Mouse (Mus musculus) liver, embryonic 14.5 days (tissue): ENCODE measurements at regions not wholly inside any gene's neighbourhood (a gene's known extent, or its start where the extent isn't known, plus 50 kb on each side); places are given as distances from the start of the nearest gene placed in this dataset.

ENCODE experiments used
- ATAC-seq: fragments of 200-750 bp; cut with Nextera tagmentation; 2 replicates; pipeline ENCODE4 v1.8.0; 2017; ENCODE audit warnings: moderate number of reproducible peaks, mild to moderate bottlenecking, moderate library complexity; ENCODE audit not compliant: insufficient read depth
- DNase-seq, 3 experiments: peaks; one replicate each; pipeline ENCODE4 v3.0.0-alpha.2; 2012 to 2013; ENCODE audit warnings: low read depth in 3 of 3, low spot score in 3 of 3
- H3K27ac ChIP-seq: fragments of 300-500 bp; sonication (generic); 2 replicates; pipeline ENCODE4 v1.5.1; 2014; ENCODE audit warnings: moderate library complexity, mild to moderate bottlenecking, control low read depth, inconsistent platforms
- H3K27me3 ChIP-seq: fragments of 300-500 bp; sonication (generic); 2 replicates; pipeline ENCODE4 v1.6.1; 2014; ENCODE audit warnings: mild to moderate bottlenecking, low read length, moderate library complexity; ENCODE audit not compliant: control insufficient read depth, insufficient read depth
- H3K36me3 ChIP-seq: fragments of 300-500 bp; sonication (generic); replicated peaks from 2 replicates; pipeline ENCODE4 v1.6.1; 2014; ENCODE audit warnings: low read depth; ENCODE audit not compliant: control insufficient read depth, insufficient read depth
- H3K4me1 ChIP-seq, 2 experiments: fragments of 200-500 bp in 1 of 2; fragments of 300-500 bp in 1 of 2; sonication (generic) in 1 of 2; replicated peaks; 2 replicates each; pipeline ENCODE4 v1.6.1; 2012 to 2014; ENCODE audit warnings: antibody characterized with exemption in 1 of 2, inconsistent platforms in 1 of 2, low read length in 1 of 2; ENCODE audit not compliant: control insufficient read depth in 2 of 2, insufficient read depth in 2 of 2
- H3K4me2 ChIP-seq: fragments of 300-500 bp; sonication (generic); 2 replicates; pipeline ENCODE4 v1.6.1; 2014; ENCODE audit warnings: low read depth, mild to moderate bottlenecking, control low read depth, moderate library complexity
- H3K4me3 ChIP-seq, 2 experiments: fragments of 200-500 bp in 1 of 2; fragments of 300-500 bp in 1 of 2; sonication (generic) in 1 of 2; 2 replicates each; pipeline ENCODE4 v1.5.1; 2012 to 2014; ENCODE audit warnings: low read depth in 2 of 2, low read length in 2 of 2, mild to moderate bottlenecking in 2 of 2, control low read depth in 1 of 2, inconsistent platforms in 1 of 2, moderate library complexity in 1 of 2; ENCODE audit not compliant: insufficient read depth in 1 of 2
- H3K9ac ChIP-seq: fragments of 300-500 bp; sonication (generic); replicated peaks from 2 replicates; pipeline ENCODE4 v1.6.1; 2014; ENCODE audit warnings: mild to moderate bottlenecking, control low read depth, moderate library complexity
- H3K9me3 ChIP-seq: fragments of 300-500 bp; sonication (generic); 2 replicates; pipeline ENCODE4 v1.6.1; 2016; ENCODE audit warnings: low read length, mixed read lengths; ENCODE audit not compliant: control insufficient read depth
- CTCF ChIP-seq: IDR thresholded peaks from 2 replicates; pipeline ENCODE4 v1.5.1; 2016; ENCODE audit warnings: antibody characterized with exemption, low read depth, control low read depth
- EP300 ChIP-seq: IDR thresholded peaks from 2 replicates; pipeline ENCODE4 v1.6.1; 2016; ENCODE audit warnings: antibody characterized with exemption, low read depth
- WGBS: fragments of 180-500 bp; shearing (Covaris S2); extraction: QIAGEN DNeasy Blood & Tissue Kit; methylation state at CpG from one replicate; pipeline ENCODE4 v1.1.7; 2014; ENCODE audit not compliant: insufficient replicate concordance; 5-methylcytosine and 5-hydroxymethylcytosine counted together

- H3K36me3 ChIP-seq: no peaks in the 10 kb centered on the region
- H3K27me3 ChIP-seq: no peaks in the 10 kb centered on the region
- H3K9me3 ChIP-seq: no peaks in the 10 kb centered on the region
- H3K9ac ChIP-seq: no peak overlapping the region
- H3K27ac ChIP-seq: no peak overlapping the region
- H3K4me1 ChIP-seq: no peaks in the 10 kb centered on the region
- WGBS: 43% methylated on average over 3 of the region's 3 CpGs
- no peak overlapping the region for H3K4me3 ChIP-seq
- no peak overlapping the region for H3K4me2 ChIP-seq
- ATAC-seq (no peak), DNase-seq (no peak)
- TF ChIP-seq EP300: no peak
- no peak for TF ChIP-seq CTCF
Measured at GRCm38 (mm10) chr19:54584687-54585237, 540.8 kb downstream of the Adra2a start.

- Histone ChIP-seq H3K4me2 (no peak overlapping the region), H3K27ac (no peak overlapping the region), H3K27me3 (no peaks in the 10 kb centered on the region), H3K9ac (no peak overlapping the region), H3K36me3 (no peaks in the 10 kb centered on the region), H3K4me3 (no peak overlapping the region), H3K4me1 (no peaks in the 10 kb centered on the region), H3K9me3 (no peaks in the 10 kb centered on the region)
- TF ChIP-seq CTCF: no peak
- no peak for TF ChIP-seq EP300
- no peak for DNase-seq
- 47% methylated on average over 1 of the region's 1 CpGs for WGBS
- ATAC-seq: no peak
Measured at GRCm38 (mm10) chr19:54585326-54585725, 541.4 kb downstream of the Adra2a start.

GRCm38 (mm10) chr19:54603345-54603744, 523.7 kb downstream of the Gpam start:
- no peak for ATAC-seq
- 62% methylated on average over 6 of the region's 6 CpGs for WGBS

GRCm38 (mm10) chr19:54605346-54605745, 521.7 kb downstream of the Gpam start:
- ATAC-seq: no peak
- no peak for DNase-seq
- WGBS: 69% methylated on average over 1 of the region's 1 CpGs

More at GRCm38 (mm10) chr19:54603345-54603744, 523.7 kb downstream of the Gpam start:
- H3K27me3 ChIP-seq: no peaks in the 10 kb centered on the region
- TF ChIP-seq EP300 (no peak), CTCF (no peak)
- H3K9ac ChIP-seq: no peak overlapping the region
- no peaks in the 10 kb centered on the region for H3K36me3 ChIP-seq
- no peak for DNase-seq
- H3K4me1 ChIP-seq: no peaks in the 10 kb centered on the region
- H3K27ac ChIP-seq: no peak overlapping the region
- H3K4me3 ChIP-seq: no peak overlapping the region
- no peak overlapping the region for H3K4me2 ChIP-seq
- H3K9me3 ChIP-seq: no peaks in the 10 kb centered on the region

GRCm38 (mm10) chr19:54616924-54617323, 510.1 kb downstream of the Gpam start:
- Histone ChIP-seq H3K9ac (no peak overlapping the region), H3K4me1 (no peaks in the 10 kb centered on the region), H3K4me3 (no peak overlapping the region), H3K9me3 (no peaks in the 10 kb centered on the region), H3K36me3 (no peaks in the 10 kb centered on the region), H3K27ac (no peak overlapping the region), H3K27me3 (no peaks in the 10 kb centered on the region), H3K4me2 (no peak overlapping the region)
- ATAC-seq: no peak
- WGBS: 54% methylated on average over 4 of the region's 4 CpGs
- DNase-seq: no peak
- TF ChIP-seq EP300: no peak
- no peak for TF ChIP-seq CTCF

More at GRCm38 (mm10) chr19:54605346-54605745, 521.7 kb downstream of the Gpam start:
- no peak overlapping the region for H3K4me2 ChIP-seq
- no peaks in the 10 kb centered on the region for H3K4me1 ChIP-seq
- no peak overlapping the region for H3K27ac ChIP-seq
- H3K9ac ChIP-seq: no peak overlapping the region
- H3K36me3 ChIP-seq: no peaks in the 10 kb centered on the region
- H3K4me3 ChIP-seq: no peak overlapping the region
- TF ChIP-seq CTCF (no peak), EP300 (no peak)
- no peaks in the 10 kb centered on the region for H3K9me3 ChIP-seq
- no peaks in the 10 kb centered on the region for H3K27me3 ChIP-seq
